Mouse (Mus musculus) ES-E14 (cell line): ENCODE measurements at regions not wholly inside any gene's neighbourhood (a gene's known extent, or its start where the extent isn't known, plus 50 kb on each side); places are given as distances from the start of the nearest gene placed in this dataset.

Experiments used
- CHD2 ChIP-seq: IDR thresholded peaks from 2 replicates; pipeline ENCODE4 v1.6.1; 2014; ENCODE audit warnings: mild to moderate bottlenecking, low read depth, low read length, inconsistent platforms
- HCFC1 ChIP-seq: IDR thresholded peaks from 2 replicates; pipeline ENCODE4 v1.6.1; 2012; ENCODE audit warnings: low read length, inconsistent platforms, borderline replicate concordance; ENCODE audit not compliant: insufficient read depth
- MAFK ChIP-seq: IDR thresholded peaks from 2 replicates; pipeline ENCODE4 v1.6.1; 2014; ENCODE audit warnings: mild to moderate bottlenecking, low read depth, low read length, inconsistent platforms; ENCODE audit not compliant: insufficient read depth
- ZC3H11A ChIP-seq: IDR thresholded peaks from 2 replicates; pipeline ENCODE4 v1.6.1; 2012; ENCODE audit warnings: low read depth, mild to moderate bottlenecking, inconsistent platforms, low read length, borderline replicate concordance
- ZNF384 ChIP-seq: IDR thresholded peaks from 2 replicates; pipeline ENCODE4 v1.6.1; 2012; ENCODE audit warnings: low read depth, low read length, inconsistent platforms

DNA sequence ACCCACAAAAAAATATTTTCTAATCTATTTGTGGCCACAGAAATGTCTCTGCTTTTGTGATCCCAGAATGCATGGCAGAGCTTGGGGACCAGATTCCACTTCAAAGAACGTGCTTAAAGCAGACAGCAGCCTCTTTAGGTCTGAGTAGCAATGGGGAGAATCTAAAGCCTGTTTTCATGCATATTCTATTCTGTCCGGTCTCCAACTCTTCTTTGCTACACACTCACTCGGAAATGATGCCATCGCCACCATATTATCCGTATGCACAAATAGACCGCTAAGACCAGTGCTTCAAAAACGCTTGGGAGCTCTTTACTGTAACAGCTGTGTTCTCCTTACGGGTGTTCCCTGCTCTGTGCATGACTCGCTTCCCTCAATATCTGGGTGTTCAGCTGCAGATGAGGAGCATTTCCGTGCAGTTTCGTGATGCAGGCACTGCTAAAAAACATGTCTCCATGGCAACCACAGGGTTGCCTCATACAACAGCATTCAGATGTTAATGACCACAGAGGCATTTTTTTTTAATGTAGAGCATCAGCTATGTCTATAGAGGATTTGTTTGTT lies 107.0 kb downstream of the Snx19 start:
- TF ChIP-seq ZNF384, result no peak
- no peak for TF ChIP-seq HCFC1
- TF ChIP-seq ZC3H11A, result no peak
- TF ChIP-seq CHD2, result no peak
- TF ChIP-seq MAFK, result no peak
